Mouse (Mus musculus): ENCODE data around the gene Prune2. TPM values are rescaled to one million over a fixed set of nuclear protein-coding genes. Genes with fewer than 3 reads are reported as not detected.

Gene Prune2
- polyA plus RNA-seq, 1 experiment = 0.84 TPM

DNA sequence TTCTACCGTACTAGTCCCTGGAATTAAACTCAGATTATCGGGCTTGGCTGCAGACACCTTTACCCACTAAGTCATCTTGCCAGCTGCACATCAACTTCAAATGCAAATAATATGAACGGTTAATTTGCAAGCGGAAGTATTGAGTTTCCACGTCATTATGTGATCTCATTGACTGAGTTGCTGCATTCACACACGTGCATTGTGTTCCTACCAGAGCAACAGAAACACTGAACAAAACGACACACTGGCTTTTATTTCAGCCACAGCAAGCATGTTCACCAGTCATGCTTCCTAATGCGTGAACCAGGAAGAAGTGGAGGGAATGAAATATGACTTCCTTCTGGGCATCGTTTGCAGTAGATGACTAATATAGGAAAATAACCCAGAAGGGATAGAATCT lies 293.8 kb downstream of the Prune2 start:
- TF ChIP-seq CTCF (IDR thresholded peaks at IDR 0.05; ENCODE audit: borderline replicate concordance, control insufficient read depth, extremely low read depth, insufficient read depth, low read length, poor library complexity) (no peak), POLR2A (IDR thresholded peaks at IDR 0.05; ENCODE audit: control insufficient read depth, extremely low read depth, insufficient read depth, low read length, poor library complexity) (no peak)
- no peaks in the 10 kb centered on the region for H3K27me3 ChIP-seq (ENCODE audit: control insufficient read depth, insufficient read depth, low read length)
- no peak overlapping the region for H3K4me3 ChIP-seq (ENCODE audit: control insufficient read depth, insufficient read depth, low read length)
- DNase-seq = no peak
- WGBS = 86% methylated on average over 9 of the region's 9 CpGs
- no peaks in the 10 kb centered on the region; the same call in 1 of the 2 replicates for H3K4me1 ChIP-seq (replicated peaks; ENCODE audit: control insufficient read depth, insufficient read depth, low read length)
- no peaks in the 10 kb centered on the region for H3K36me3 ChIP-seq (ENCODE audit: control insufficient read depth, insufficient read depth, low read length)
- H3K27ac ChIP-seq (ENCODE audit: control insufficient read depth, insufficient read depth, low read length) = no peak overlapping the region

DNA sequence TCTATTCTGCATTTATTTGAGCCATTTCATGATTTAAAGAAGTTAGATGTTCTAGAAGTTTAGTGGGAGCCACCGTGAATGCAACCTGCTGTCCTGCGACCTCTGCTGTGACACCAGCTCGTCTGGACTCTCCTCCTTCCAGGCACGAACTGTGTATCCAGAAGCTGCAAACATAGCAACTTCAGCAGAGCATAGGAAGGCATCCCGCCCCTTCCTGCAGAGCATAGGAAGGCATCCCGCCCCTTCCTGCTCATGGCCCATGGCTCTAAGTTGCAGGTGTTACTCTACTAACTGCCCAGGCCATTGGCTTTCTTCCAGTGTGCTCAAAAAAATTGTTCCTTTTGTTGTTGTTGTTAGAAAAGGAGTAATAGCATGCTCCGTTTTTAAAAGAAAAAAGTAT lies 294.9 kb downstream of the Prune2 start:
- TF ChIP-seq POLR2A (IDR thresholded peaks at IDR 0.05; ENCODE audit: control insufficient read depth, extremely low read depth, insufficient read depth, low read length, poor library complexity) = no peak
- TF ChIP-seq CTCF (IDR thresholded peaks at IDR 0.05; ENCODE audit: borderline replicate concordance, control insufficient read depth, extremely low read depth, insufficient read depth, low read length, poor library complexity) = no peak
- no peaks in the 10 kb centered on the region for H3K36me3 ChIP-seq (ENCODE audit: control insufficient read depth, insufficient read depth, low read length)
- H3K27ac ChIP-seq (ENCODE audit: control insufficient read depth, insufficient read depth, low read length) = no peak overlapping the region
- H3K4me3 ChIP-seq (ENCODE audit: control insufficient read depth, insufficient read depth, low read length) = no peak overlapping the region
- 92% methylated on average over 7 of the region's 7 CpGs for WGBS
- no peak for DNase-seq
- H3K4me1 ChIP-seq (replicated peaks; ENCODE audit: control insufficient read depth, insufficient read depth, low read length) = no peaks in the 10 kb centered on the region; the same call in 1 of the 2 replicates
- H3K27me3 ChIP-seq (ENCODE audit: control insufficient read depth, insufficient read depth, low read length) = no peaks in the 10 kb centered on the region

DNA sequence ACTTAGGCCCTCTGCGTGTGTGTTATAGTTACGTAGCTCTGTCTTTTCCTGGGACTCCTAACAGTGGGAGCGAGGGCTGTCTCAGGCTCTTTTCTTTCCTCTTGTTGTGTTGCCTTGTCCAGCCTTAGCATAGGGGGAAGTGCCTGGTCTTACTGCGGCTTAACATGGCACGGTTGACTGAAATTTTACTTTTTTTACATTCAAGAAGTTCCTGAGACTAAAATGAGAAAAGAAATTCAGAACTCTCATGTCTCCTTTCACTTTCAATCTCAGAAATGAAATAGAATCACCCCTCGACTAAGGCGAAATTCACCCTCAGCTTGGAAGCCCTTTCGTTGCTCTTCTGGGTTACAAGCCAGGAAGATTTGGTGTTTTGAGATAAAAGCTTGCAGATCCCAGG lies 295.5 kb downstream of the Prune2 start:
- no peaks in the 10 kb centered on the region for H3K27me3 ChIP-seq (ENCODE audit: control insufficient read depth, insufficient read depth, low read length)
- H3K4me3 ChIP-seq (ENCODE audit: control insufficient read depth, insufficient read depth, low read length) = no peak overlapping the region
- DNase-seq = no peak
- no peak overlapping the region for H3K27ac ChIP-seq (ENCODE audit: control insufficient read depth, insufficient read depth, low read length)
- 62% methylated on average over 8 of the region's 8 CpGs for WGBS
- TF ChIP-seq CTCF (IDR thresholded peaks at IDR 0.05; ENCODE audit: borderline replicate concordance, control insufficient read depth, extremely low read depth, insufficient read depth, low read length, poor library complexity) (no peak), POLR2A (IDR thresholded peaks at IDR 0.05; ENCODE audit: control insufficient read depth, extremely low read depth, insufficient read depth, low read length, poor library complexity) (no peak)
- no peaks in the 10 kb centered on the region for H3K36me3 ChIP-seq (ENCODE audit: control insufficient read depth, insufficient read depth, low read length)
- H3K4me1 ChIP-seq (replicated peaks; ENCODE audit: control insufficient read depth, insufficient read depth, low read length) = no peaks in the 10 kb centered on the region; the same call in 1 of the 2 replicates

DNA sequence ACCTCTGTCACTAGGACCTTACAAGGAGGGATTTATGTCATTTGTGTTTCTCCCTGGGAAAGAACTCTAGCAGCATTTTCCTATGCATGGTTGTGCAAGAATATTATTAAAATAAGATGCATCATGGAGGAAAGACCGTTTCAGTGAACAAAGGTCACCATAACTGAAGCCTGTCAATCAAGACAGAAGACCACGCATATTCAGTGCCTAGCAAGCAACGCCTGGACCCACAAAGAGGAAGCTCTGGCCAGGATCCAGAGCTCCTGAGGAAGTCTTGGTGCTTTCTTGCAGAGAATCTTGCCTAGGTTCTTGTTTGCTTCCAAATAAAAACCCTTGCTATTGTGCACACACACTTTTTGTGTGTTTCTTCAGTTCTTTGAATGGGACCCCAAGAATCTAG lies 296.9 kb downstream of the Prune2 start:
- TF ChIP-seq POLR2A (IDR thresholded peaks at IDR 0.05; ENCODE audit: control insufficient read depth, extremely low read depth, insufficient read depth, low read length, poor library complexity) (no peak), CTCF (IDR thresholded peaks at IDR 0.05; ENCODE audit: borderline replicate concordance, control insufficient read depth, extremely low read depth, insufficient read depth, low read length, poor library complexity) (no peak)

DNA sequence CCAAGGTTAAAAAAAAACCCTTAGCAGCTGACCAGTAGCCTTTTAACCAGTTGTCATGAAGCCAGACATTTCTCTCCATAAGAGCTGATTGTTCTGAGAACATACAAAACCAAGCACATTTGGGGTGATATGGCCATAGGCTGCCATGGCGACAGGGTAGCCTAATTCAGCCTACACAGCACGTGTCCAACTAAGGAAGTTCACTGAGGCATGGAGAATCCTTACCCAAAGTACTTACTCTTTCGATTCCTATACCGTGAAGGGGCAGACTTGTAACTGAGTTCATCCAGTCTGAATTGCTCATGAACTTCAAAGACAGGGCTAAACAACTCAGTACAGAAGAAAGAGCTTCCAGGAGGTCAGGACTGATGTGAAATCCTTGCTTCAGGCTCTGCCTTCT lies 299.6 kb downstream of the Prune2 start:
- TF ChIP-seq POLR2A (IDR thresholded peaks at IDR 0.05; ENCODE audit: control insufficient read depth, extremely low read depth, insufficient read depth, low read length, poor library complexity) (no peak), CTCF (IDR thresholded peaks at IDR 0.05; ENCODE audit: borderline replicate concordance, control insufficient read depth, extremely low read depth, insufficient read depth, low read length, poor library complexity) (no peak)
- DNase-seq = no peak
- Histone ChIP-seq H3K4me1 (replicated peaks; ENCODE audit: control insufficient read depth, insufficient read depth, low read length) (no peaks in the 10 kb centered on the region; the same call in 1 of the 2 replicates), H3K4me3 (ENCODE audit: control insufficient read depth, insufficient read depth, low read length) (no peak overlapping the region), H3K27me3 (ENCODE audit: control insufficient read depth, insufficient read depth, low read length) (no peaks in the 10 kb centered on the region), H3K36me3 (ENCODE audit: control insufficient read depth, insufficient read depth, low read length) (no peaks in the 10 kb centered on the region), H3K27ac (ENCODE audit: control insufficient read depth, insufficient read depth, low read length) (no peak overlapping the region)
- 91% methylated on average over 4 of the region's 4 CpGs for WGBS

More for the DNA sequence above, 296.9 kb downstream of the Prune2 start:
- H3K4me3 ChIP-seq (ENCODE audit: control insufficient read depth, insufficient read depth, low read length) = no peak overlapping the region
- no peak for DNase-seq
- H3K4me1 ChIP-seq (replicated peaks; ENCODE audit: control insufficient read depth, insufficient read depth, low read length) = no peaks in the 10 kb centered on the region; the same call in 1 of the 2 replicates
- no peak overlapping the region for H3K27ac ChIP-seq (ENCODE audit: control insufficient read depth, insufficient read depth, low read length)
- H3K27me3 ChIP-seq (ENCODE audit: control insufficient read depth, insufficient read depth, low read length) = no peaks in the 10 kb centered on the region
- WGBS = 20% methylated on average over 3 of the region's 3 CpGs
- no peaks in the 10 kb centered on the region for H3K36me3 ChIP-seq (ENCODE audit: control insufficient read depth, insufficient read depth, low read length)

DNA sequence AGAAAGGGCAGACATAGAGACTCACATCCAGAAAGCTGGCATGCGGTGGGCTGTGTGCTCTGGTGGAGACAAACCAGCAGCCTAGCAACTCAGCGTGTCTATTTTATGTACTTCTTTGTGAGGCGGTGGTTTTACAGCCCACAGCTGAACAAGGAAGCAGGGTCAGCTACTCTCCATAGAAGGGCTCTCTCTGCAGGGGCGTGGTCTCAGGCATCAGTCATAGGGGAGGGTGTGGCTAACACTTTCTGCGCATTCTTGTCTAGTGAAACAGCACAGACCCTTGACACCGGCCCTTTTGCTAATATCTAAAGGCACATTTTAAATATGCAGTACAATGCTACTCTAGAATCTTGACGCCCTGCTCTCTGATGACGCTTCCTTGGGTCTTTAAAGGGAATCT lies 300.5 kb downstream of the Prune2 start:
- TF ChIP-seq POLR2A (IDR thresholded peaks at IDR 0.05; ENCODE audit: control insufficient read depth, extremely low read depth, insufficient read depth, low read length, poor library complexity) (no peak), CTCF (IDR thresholded peaks at IDR 0.05; ENCODE audit: borderline replicate concordance, control insufficient read depth, extremely low read depth, insufficient read depth, low read length, poor library complexity) (no peak)
- H3K27ac ChIP-seq (ENCODE audit: control insufficient read depth, insufficient read depth, low read length) = no peak overlapping the region
- no peak overlapping the region for H3K4me3 ChIP-seq (ENCODE audit: control insufficient read depth, insufficient read depth, low read length)
- no peaks in the 10 kb centered on the region for H3K4me1 ChIP-seq (replicated peaks; ENCODE audit: control insufficient read depth, insufficient read depth, low read length)
- no peaks in the 10 kb centered on the region for H3K36me3 ChIP-seq (ENCODE audit: control insufficient read depth, insufficient read depth, low read length)
- H3K27me3 ChIP-seq (ENCODE audit: control insufficient read depth, insufficient read depth, low read length) = no peaks in the 10 kb centered on the region
- DNase-seq = no peak
- WGBS = 51% methylated on average over 8 of the region's 8 CpGs

DNA sequence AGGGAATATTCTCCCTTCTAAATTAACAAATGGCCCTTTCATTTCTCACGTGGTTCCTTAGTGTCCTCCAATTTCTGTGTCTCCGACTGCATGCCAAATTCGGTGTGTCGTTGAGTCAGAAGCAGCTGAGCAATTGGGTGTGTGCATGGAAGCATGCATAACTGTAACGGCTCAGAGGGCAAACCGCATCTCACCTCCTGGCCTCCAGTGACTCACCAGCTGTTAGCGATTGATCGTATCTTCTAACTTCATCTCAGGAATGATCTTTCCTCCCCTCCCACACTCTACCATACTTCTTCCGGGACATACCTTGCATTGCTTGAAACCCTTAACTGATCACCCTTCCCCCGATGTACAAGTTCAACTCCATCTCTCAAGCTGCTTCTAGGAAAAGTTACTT lies 300.9 kb downstream of the Prune2 start:
- H3K27me3 ChIP-seq (ENCODE audit: control insufficient read depth, insufficient read depth, low read length) = no peaks in the 10 kb centered on the region
- no peak for TF ChIP-seq CTCF (IDR thresholded peaks at IDR 0.05; ENCODE audit: borderline replicate concordance, control insufficient read depth, extremely low read depth, insufficient read depth, low read length, poor library complexity)
- DNase-seq = no peak
- 89% methylated on average over 10 of the region's 10 CpGs for whole genome bisulfite sequencing
- no peaks in the 10 kb centered on the region for H3K4me1 ChIP-seq (replicated peaks; ENCODE audit: control insufficient read depth, insufficient read depth, low read length)
- no peaks in the 10 kb centered on the region for H3K36me3 ChIP-seq (ENCODE audit: control insufficient read depth, insufficient read depth, low read length)
- no peak overlapping the region for H3K27ac ChIP-seq (ENCODE audit: control insufficient read depth, insufficient read depth, low read length)
- no peak overlapping the region for H3K4me3 ChIP-seq (ENCODE audit: control insufficient read depth, insufficient read depth, low read length)

All from thymus, adult 2 months (tissue).